ENCODE assay signal across 10 mouse cellular contexts in the genomic region with DNA sequence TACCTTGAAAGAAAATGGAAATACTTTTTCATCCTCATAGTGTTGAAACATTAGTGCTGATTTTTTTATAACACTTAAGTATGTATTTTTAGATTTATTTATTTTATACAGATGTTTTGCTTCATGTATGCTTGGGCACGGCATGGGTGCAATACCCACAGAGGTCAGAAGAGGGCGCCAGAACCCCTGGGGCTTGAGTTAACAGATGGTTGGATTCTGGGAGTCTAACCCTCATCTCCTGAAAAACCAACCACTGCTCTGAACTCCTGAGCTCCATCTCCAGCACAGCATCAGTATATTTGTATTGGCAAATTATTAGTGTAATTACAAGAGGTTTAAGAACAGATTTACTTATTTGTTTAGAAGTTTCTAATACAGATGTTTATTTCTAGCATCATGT. TPM values are rescaled to one million over a fixed set of nuclear protein-coding genes. Genes with fewer than 3 reads are reported as not detected.
DNase-seq lines count a peak whose midpoint lies in the region; ATAC-seq and TF ChIP-seq lines count a peak whose summit lies in the region.
"Had no signal": no experiment of that assay in that cellular context is flagged by ENCODE, and none has a peak within 500 bp of the region (broad histone marks: within the 10 kb centered on the region; RNA-seq: fewer than 3 reads in every experiment).

No protein-coding gene starts in this region.

- H3K9me3 ChIP-seq in hindbrain, embryonic 14.5 days (ENCODE audit: control insufficient read depth, low read length), result no peaks in the 10 kb centered on the region
- H3K9me3 ChIP-seq in hindbrain, embryonic 13.5 days, result no peaks in the 10 kb centered on the region
- H3K9me3 ChIP-seq in ES-Bruce4 (replicated peaks; ENCODE audit: control insufficient read depth, insufficient read depth, low read length, poor library complexity, severe bottlenecking), result 0 out of 2 replicates have a peak, but pooled peaks cover 3% of the 10 kb centered on the region
- H3K9me3 ChIP-seq in midbrain, embryonic 14.5 days (ENCODE audit: control insufficient read depth, low read length), result no peaks in the 10 kb centered on the region
- H3K9me3 ChIP-seq in stomach, postnatal 0 days (ENCODE audit: control insufficient read depth, low read length), result no peaks in the 10 kb centered on the region
- H3K9me3 ChIP-seq: embryonic facial prominence, embryonic 12.5 days; limb, embryonic 15.5 days had no signal

- 5% methylated on average over 2 of the region's 2 CpGs for WGBS in hindbrain, embryonic 14.5 days
- 5% methylated on average over 2 of the region's 2 CpGs for WGBS in hindbrain, embryonic 13.5 days
- WGBS in midbrain, embryonic 14.5 days, result 5% methylated on average over 2 of the region's 2 CpGs
- 3% methylated on average over 2 of the region's 2 CpGs for WGBS in stomach, postnatal 0 days

- no peak overlapping the region for H3K9ac ChIP-seq in hindbrain, embryonic 14.5 days
- no peak overlapping the region for H3K9ac ChIP-seq in hindbrain, embryonic 13.5 days
- H3K9ac ChIP-seq in ES-Bruce4 (ENCODE audit: low read depth, poor library complexity, severe bottlenecking), result no peak overlapping the region
- no peak overlapping the region for H3K9ac ChIP-seq in midbrain, embryonic 14.5 days (replicated peaks; ENCODE audit: low read length)
- H3K9ac ChIP-seq in stomach, postnatal 0 days (ENCODE audit: low read length), result no peak overlapping the region
- H3K9ac ChIP-seq: embryonic facial prominence, embryonic 12.5 days; limb, embryonic 15.5 days had no signal

- H3K36me3 ChIP-seq in hindbrain, embryonic 14.5 days (replicated peaks; ENCODE audit: control insufficient read depth, insufficient read depth), result no peaks in the 10 kb centered on the region
- H3K36me3 ChIP-seq in hindbrain, embryonic 13.5 days, result no peaks in the 10 kb centered on the region
- H3K36me3 ChIP-seq in ES-Bruce4 (ENCODE audit: control insufficient read depth, insufficient read depth, low read length, poor library complexity, severe bottlenecking), result no peaks in the 10 kb centered on the region
- H3K36me3 ChIP-seq in midbrain, embryonic 14.5 days (ENCODE audit: control insufficient read depth, insufficient read depth, low read length), result no peaks in the 10 kb centered on the region
- H3K36me3 ChIP-seq in stomach, postnatal 0 days (ENCODE audit: control insufficient read depth, insufficient read depth, low read length), result no peaks in the 10 kb centered on the region
- H3K36me3 ChIP-seq: embryonic facial prominence, embryonic 12.5 days; limb, embryonic 15.5 days had no signal

- TF ChIP-seq EP300 in ES-Bruce4 (IDR thresholded peaks at IDR 0.05; ENCODE audit: insufficient read depth, low read depth, low read length), result no peak
- TF ChIP-seq EP300 in stomach, postnatal 0 days (optimal IDR thresholded peaks at IDR 0.05), result no peak

- H3K4me1 ChIP-seq in hindbrain, embryonic 14.5 days (replicated peaks; ENCODE audit: control insufficient read depth, insufficient read depth, low read length), result no peaks in the 10 kb centered on the region
- H3K4me1 ChIP-seq in hindbrain, embryonic 13.5 days (replicated peaks), result no peaks in the 10 kb centered on the region
- H3K4me1 ChIP-seq in ES-Bruce4 (ENCODE audit: control insufficient read depth, insufficient read depth, low read length), result no peaks in the 10 kb centered on the region
- no peaks in the 10 kb centered on the region for H3K4me1 ChIP-seq in midbrain, embryonic 14.5 days (ENCODE audit: control insufficient read depth, insufficient read depth, low read length)
- H3K4me1 ChIP-seq in stomach, postnatal 0 days (replicated peaks; ENCODE audit: control insufficient read depth, insufficient read depth), result no peaks in the 10 kb centered on the region
- H3K4me1 ChIP-seq: embryonic facial prominence, embryonic 12.5 days; limb, embryonic 15.5 days had no signal

- peak; percentile 82 for TF ChIP-seq CTCF in ES-Bruce4 (IDR thresholded peaks at IDR 0.05; ENCODE audit: low read depth, low read length)
- TF ChIP-seq CTCF in stomach, postnatal 0 days (IDR thresholded peaks at IDR 0.05; ENCODE audit: low read depth), result peak; percentile 93

- ATAC-seq in hindbrain, embryonic 14.5 days (ENCODE audit: low FRiP score), result no peak
- no peak for ATAC-seq in hindbrain, embryonic 13.5 days (ENCODE audit: low FRiP score)
- ATAC-seq in midbrain, embryonic 14.5 days (ENCODE audit: low FRiP score, low TSS enrichment), result no peak
- no peak for ATAC-seq in stomach, postnatal 0 days (ENCODE audit: low FRiP score, low TSS enrichment)

- DNase-seq in hindbrain, embryonic 14.5 days (ENCODE audit: low spot score), result peak; percentile 72
- DNase-seq in c-Kit-positive CD71-positive TER-119-negative erythroid progenitor cells, embryonic 14.5 days (ENCODE audit: low read depth), result peak; percentile 35
- DNase-seq in frontal cortex, postnatal 25 days (ENCODE audit: low spot score in 2 of 2), result peak; percentile 36 to 37
- peak; percentile 64 to 89 for DNase-seq in kidney, postnatal 36 days
- peak; percentile 79 for DNase-seq in midbrain, embryonic 14.5 days
- DNase-seq in stomach, postnatal 0 days (ENCODE audit: low spot score), result peak; percentile 85

- H3K27me3 ChIP-seq in hindbrain, embryonic 14.5 days (ENCODE audit: control insufficient read depth, insufficient read depth, low read length), result no peaks in the 10 kb centered on the region
- peaks cover 4% of the 10 kb centered on the region; the same call in 1 of the 2 replicates for H3K27me3 ChIP-seq in hindbrain, embryonic 13.5 days
- H3K27me3 ChIP-seq in ES-Bruce4 (ENCODE audit: control insufficient read depth, insufficient read depth, low read length, poor library complexity, severe bottlenecking), result no peaks in the 10 kb centered on the region
- H3K27me3 ChIP-seq in midbrain, embryonic 14.5 days (ENCODE audit: control insufficient read depth, insufficient read depth, low read length), result no peaks in the 10 kb centered on the region
- H3K27me3 ChIP-seq in stomach, postnatal 0 days (ENCODE audit: control insufficient read depth, insufficient read depth, low read length), result no peaks in the 10 kb centered on the region
- H3K27me3 ChIP-seq: embryonic facial prominence, embryonic 12.5 days; limb, embryonic 15.5 days had no signal

- TF ChIP-seq POLR2A in ES-Bruce4 (IDR thresholded peaks at IDR 0.05; ENCODE audit: insufficient read depth, low read length), result no peak

- H3K4me2 ChIP-seq in hindbrain, embryonic 14.5 days (replicated peaks), result no peak overlapping the region
- no peak overlapping the region for H3K4me2 ChIP-seq in hindbrain, embryonic 13.5 days
- no peak overlapping the region for H3K4me2 ChIP-seq in midbrain, embryonic 14.5 days (ENCODE audit: low read length)
- no peak overlapping the region for H3K4me2 ChIP-seq in stomach, postnatal 0 days (replicated peaks; ENCODE audit: low read depth)
- H3K4me2 ChIP-seq: embryonic facial prominence, embryonic 12.5 days; limb, embryonic 15.5 days had no signal

- H3K27ac ChIP-seq in hindbrain, embryonic 14.5 days, result no peak overlapping the region
- no peak overlapping the region for H3K27ac ChIP-seq in hindbrain, embryonic 13.5 days
- no peak overlapping the region for H3K27ac ChIP-seq in ES-Bruce4 (ENCODE audit: insufficient read depth, low read length)
- no peak overlapping the region for H3K27ac ChIP-seq in midbrain, embryonic 14.5 days (replicated peaks; ENCODE audit: low read depth, low read length)
- no peak overlapping the region for H3K27ac ChIP-seq in stomach, postnatal 0 days (replicated peaks)
- H3K27ac ChIP-seq: embryonic facial prominence, embryonic 12.5 days; limb, embryonic 15.5 days had no signal

- no peak overlapping the region for H3K4me3 ChIP-seq in hindbrain, embryonic 14.5 days (replicated peaks; ENCODE audit: low read length)
- no peak overlapping the region for H3K4me3 ChIP-seq in hindbrain, embryonic 13.5 days
- H3K4me3 ChIP-seq in ES-Bruce4 (ENCODE audit: low read depth, low read length), result no peak overlapping the region
- no peak overlapping the region for H3K4me3 ChIP-seq in midbrain, embryonic 14.5 days (replicated peaks; ENCODE audit: low read depth, low read length)
- no peak overlapping the region for H3K4me3 ChIP-seq in stomach, postnatal 0 days (ENCODE audit: low read depth, low read length)
- H3K4me3 ChIP-seq: embryonic facial prominence, embryonic 12.5 days; limb, embryonic 15.5 days had no signal

RNA-seq across cellular contexts. Expression of a gene that starts 16.2 kb away (rescaled TPM):
- not detected in 2 replicates for polyA plus RNA-seq in hindbrain, embryonic 14.5 days (2014; fragmentation: Nextera tagmentation; extraction: Ambion mirVana)
- not detected in 2 replicates for polyA plus RNA-seq in hindbrain, embryonic 13.5 days (2015; fragmentation: Nextera tagmentation; extraction: Ambion mirVana)
- polyA plus RNA-seq in ES-Bruce4 (2011; ENCODE audit: insufficient read depth, insufficient read length, low read depth, missing spikeins), result not detected in 2 replicates
- not detected in 2 replicates for polyA plus RNA-seq in midbrain, embryonic 14.5 days (2014; fragmentation: Nextera tagmentation; extraction: Ambion mirVana)
- not detected in 2 replicates for polyA plus RNA-seq in stomach, postnatal 0 days (2015; fragmentation: Nextera tagmentation; extraction: Ambion mirVana)
- polyA plus RNA-seq: embryonic facial prominence, embryonic 12.5 days; limb, embryonic 15.5 days had no signal

RNA-seq across cellular contexts. Expression of a gene that starts 16.2 kb away (rescaled TPM):
- 144 and 155 TPM in 2 replicates for polyA plus RNA-seq in hindbrain, embryonic 14.5 days (2014; fragmentation: Nextera tagmentation; extraction: Ambion mirVana)
- 129 and 130 TPM in 2 replicates for polyA plus RNA-seq in hindbrain, embryonic 13.5 days (2015; fragmentation: Nextera tagmentation; extraction: Ambion mirVana)
- polyA plus RNA-seq in ES-Bruce4 (2011; ENCODE audit: insufficient read depth, insufficient read length, low read depth, missing spikeins), result 79.5 and 83.1 TPM in 2 replicates
- polyA plus RNA-seq in midbrain, embryonic 14.5 days (2014; fragmentation: Nextera tagmentation; extraction: Ambion mirVana), result 137 and 177 TPM in 2 replicates
- polyA plus RNA-seq in stomach, postnatal 0 days (2015; fragmentation: Nextera tagmentation; extraction: Ambion mirVana), result 39.8 and 40.6 TPM in 2 replicates

RNA-seq across cellular contexts. Expression of a gene that starts 16.9 kb away (rescaled TPM):
- polyA plus RNA-seq in hindbrain, embryonic 14.5 days (2014; fragmentation: Nextera tagmentation; extraction: Ambion mirVana), result 2.4 and 3.2 TPM in 2 replicates
- polyA plus RNA-seq in hindbrain, embryonic 13.5 days (2015; fragmentation: Nextera tagmentation; extraction: Ambion mirVana), result 1.6 and 2.6 TPM in 2 replicates
- not detected in 2 replicates for polyA plus RNA-seq in ES-Bruce4 (2011; ENCODE audit: insufficient read depth, insufficient read length, low read depth, missing spikeins)
- polyA plus RNA-seq in midbrain, embryonic 14.5 days (2014; fragmentation: Nextera tagmentation; extraction: Ambion mirVana), result 1.8 and 2.2 TPM in 2 replicates
- polyA plus RNA-seq in stomach, postnatal 0 days (2015; fragmentation: Nextera tagmentation; extraction: Ambion mirVana), result 0.19 and 0.51 TPM in 2 replicates

RNA-seq across cellular contexts. Expression of a gene that starts 21.4 kb away (rescaled TPM):
- 0.15 TPM in 1 of 2 replicates, not detected in the other for polyA plus RNA-seq in hindbrain, embryonic 14.5 days (2014; fragmentation: Nextera tagmentation; extraction: Ambion mirVana)
- 0.22 TPM in 1 of 2 replicates, not detected in the other for polyA plus RNA-seq in hindbrain, embryonic 13.5 days (2015; fragmentation: Nextera tagmentation; extraction: Ambion mirVana)
- not detected in 2 replicates for polyA plus RNA-seq in ES-Bruce4 (2011; ENCODE audit: insufficient read depth, insufficient read length, low read depth, missing spikeins)
- not detected in 2 replicates for polyA plus RNA-seq in midbrain, embryonic 14.5 days (2014; fragmentation: Nextera tagmentation; extraction: Ambion mirVana)
- 0.21 and 0.24 TPM in 2 replicates for polyA plus RNA-seq in stomach, postnatal 0 days (2015; fragmentation: Nextera tagmentation; extraction: Ambion mirVana)

RNA-seq across cellular contexts. Expression of a gene that starts 35.2 kb away (rescaled TPM):
- not detected in 2 replicates for polyA plus RNA-seq in hindbrain, embryonic 14.5 days (2014; fragmentation: Nextera tagmentation; extraction: Ambion mirVana)
- polyA plus RNA-seq in hindbrain, embryonic 13.5 days (2015; fragmentation: Nextera tagmentation; extraction: Ambion mirVana), result 0.22 TPM in 1 of 2 replicates, not detected in the other
- polyA plus RNA-seq in ES-Bruce4 (2011; ENCODE audit: insufficient read depth, insufficient read length, low read depth, missing spikeins), result not detected in 2 replicates
- not detected in 2 replicates for polyA plus RNA-seq in midbrain, embryonic 14.5 days (2014; fragmentation: Nextera tagmentation; extraction: Ambion mirVana)
- polyA plus RNA-seq in stomach, postnatal 0 days (2015; fragmentation: Nextera tagmentation; extraction: Ambion mirVana), result 0.55 TPM in 1 of 2 replicates, not detected in the other

Comparison
In these comparisons a context has a peak if more than half of its experiments do, and no peak if none do; other contexts are left out.
1. DNase-seq: peak in every context shown above with its lines; median percentile 85 in stomach, postnatal 0 days; 79 in midbrain, embryonic 14.5 days; 76 in kidney, postnatal 36 days; 72 in hindbrain, embryonic 14.5 days; 36 in frontal cortex, postnatal 25 days; 35 in c-Kit-positive CD71-positive TER-119-negative erythroid progenitor cells, embryonic 14.5 days.